Mouse (Mus musculus) ES-E14 (cell line): ENCODE measurements around the gene Cop1.
"Not testable (repeated sequence)": the region's sequence is repeated elsewhere in the genome, so short reads cannot be mapped to it uniquely, and the experiment has no call there.

Experiments
- CHD2 ChIP-seq: IDR thresholded peaks from 2 replicates; pipeline ENCODE4 v1.6.1; 2014; ENCODE audit warnings: mild to moderate bottlenecking, low read depth, low read length, inconsistent platforms
- HCFC1 ChIP-seq: IDR thresholded peaks from 2 replicates; pipeline ENCODE4 v1.6.1; 2012; ENCODE audit warnings: low read length, inconsistent platforms, borderline replicate concordance; ENCODE audit not compliant: insufficient read depth
- MAFK ChIP-seq: IDR thresholded peaks from 2 replicates; pipeline ENCODE4 v1.6.1; 2014; ENCODE audit warnings: mild to moderate bottlenecking, low read depth, low read length, inconsistent platforms; ENCODE audit not compliant: insufficient read depth
- ZNF384 ChIP-seq: IDR thresholded peaks from 2 replicates; pipeline ENCODE4 v1.6.1; 2012; ENCODE audit warnings: low read depth, low read length, inconsistent platforms

DNA sequence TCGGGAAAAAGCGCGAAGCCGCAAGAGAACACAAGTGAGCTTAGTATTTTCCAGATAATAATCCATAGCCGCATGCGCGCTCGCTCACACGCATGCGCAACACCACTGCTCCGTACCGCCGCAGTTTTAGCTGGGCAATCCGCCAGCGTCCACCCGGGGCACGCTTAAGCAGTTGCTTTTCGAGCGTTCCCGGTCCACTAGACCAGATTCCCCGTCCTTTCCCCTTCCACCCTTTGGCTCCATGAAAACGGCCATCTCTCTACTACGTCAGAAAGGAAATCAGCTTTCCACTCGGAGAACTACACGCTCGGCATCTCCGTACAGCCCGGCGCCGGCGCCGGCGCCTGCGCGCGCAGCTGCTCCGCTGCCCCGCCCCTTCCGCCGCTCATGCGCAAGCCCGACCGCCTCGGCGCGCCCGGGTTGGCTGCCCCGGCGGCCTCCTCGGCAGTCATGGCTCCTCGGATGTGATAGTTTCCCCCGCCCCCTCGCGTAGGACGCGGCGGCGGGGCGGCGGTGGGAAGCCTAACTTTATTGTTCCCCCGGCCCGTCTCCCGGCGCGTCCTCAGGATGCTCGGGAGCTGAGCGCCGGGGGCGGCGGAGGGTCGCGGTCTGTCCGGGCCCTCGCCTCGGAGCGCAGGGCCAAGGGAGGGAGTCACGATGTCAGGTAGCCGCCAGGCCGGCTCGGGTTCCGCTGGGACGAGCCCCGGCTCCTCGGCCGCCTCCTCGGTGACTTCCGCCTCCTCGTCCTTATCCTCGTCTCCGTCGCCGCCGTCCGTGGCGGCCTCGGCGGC lies at the start of gene Cop1:
- not testable (repeated sequence) for TF ChIP-seq CHD2, MAFK, ZNF384
- TF ChIP-seq HCFC1, result peak; percentile 58; the same call in 1 of the 2 replicates
